Mouse (Mus musculus) erythroblast, embryonic 14.5 days (primary cell): ENCODE results near the gene B3gnt5.

Source experiments
- GATA1 ChIP-seq: IDR thresholded peaks from 2 replicates; pipeline ENCODE4 v1.6.1; 2012; ENCODE audit warnings: low read length, inconsistent platforms, mixed read lengths
- TAL1 ChIP-seq: IDR thresholded peaks from 3 replicates; pipeline ENCODE4 v1.6.1; 2012; ENCODE audit warnings: low read length, inconsistent platforms, mixed read lengths

DNA sequence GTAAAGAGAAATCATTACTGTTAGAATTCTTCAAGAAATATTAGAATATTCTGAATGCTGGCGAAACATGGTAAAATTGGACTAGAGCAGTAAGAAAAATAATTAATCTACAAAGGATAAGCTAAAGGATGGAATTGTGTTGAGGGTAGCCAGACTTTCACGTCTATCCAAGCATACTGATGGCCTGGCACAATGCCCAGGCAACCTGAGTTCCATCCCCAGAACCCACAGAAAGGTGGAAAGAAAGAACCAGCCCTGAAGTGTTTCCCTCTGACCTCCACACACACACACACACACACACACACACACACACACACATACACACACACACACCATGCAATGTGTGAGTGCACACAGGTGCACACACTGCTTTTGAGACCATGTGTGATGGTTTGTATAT lies 58.8 kb downstream of the B3gnt5 start:
- TF ChIP-seq GATA1 (no peak), TAL1 (no peak)
